Mouse (Mus musculus) erythroblast, embryonic 14.5 days (primary cell): Measurements from ENCODE around the gene Rab10.

Experiments used
- GATA1 ChIP-seq: IDR thresholded peaks from 2 replicates; pipeline ENCODE4 v1.6.1; 2012; ENCODE audit warnings: low read length, inconsistent platforms, mixed read lengths
- TAL1 ChIP-seq: IDR thresholded peaks from 3 replicates; pipeline ENCODE4 v1.6.1; 2012; ENCODE audit warnings: low read length, inconsistent platforms, mixed read lengths

- TF ChIP-seq TAL1 (no peak), GATA1 (no peak)
Measured at GRCm38 (mm10) chr12:3265188-3265587, 44.6 kb downstream of the Rab10 start.
